Mouse (Mus musculus) monocyte, adult 2 months (primary cell): ENCODE data around the gene Bcl2l11.
"Not testable (repeated sequence)": the region's sequence is repeated elsewhere in the genome, so short reads cannot be mapped to it uniquely, and the experiment has no call there.

Experiments
- DNase-seq, 2 experiments: peaks; one replicate each; pipeline ENCODE4 v3.0.0; 2022; ENCODE audit warnings: low spot score in 2 of 2, low read depth in 1 of 2

Bcl2l11 gene

DNA sequence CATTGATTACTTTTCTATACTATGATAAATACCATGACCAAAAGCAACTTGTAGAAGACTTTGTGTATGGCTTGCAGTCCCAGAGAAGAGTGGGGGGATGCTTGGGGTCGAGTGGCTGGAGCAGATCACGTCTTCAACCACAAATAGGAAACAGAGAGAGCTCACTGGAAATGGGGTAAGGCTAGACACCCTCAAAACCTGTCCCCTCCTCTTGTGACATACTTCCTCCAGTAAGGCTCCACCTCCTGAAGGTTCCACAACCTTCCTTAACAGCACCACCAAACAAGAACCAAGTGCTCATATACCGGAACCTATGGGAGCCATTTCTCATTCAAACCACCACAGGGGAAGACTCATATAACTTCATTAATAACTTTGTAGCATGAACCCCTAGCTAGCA lies 44.8 kb downstream of the Bcl2l11 start:
- DNase-seq, result no peak

DNA sequence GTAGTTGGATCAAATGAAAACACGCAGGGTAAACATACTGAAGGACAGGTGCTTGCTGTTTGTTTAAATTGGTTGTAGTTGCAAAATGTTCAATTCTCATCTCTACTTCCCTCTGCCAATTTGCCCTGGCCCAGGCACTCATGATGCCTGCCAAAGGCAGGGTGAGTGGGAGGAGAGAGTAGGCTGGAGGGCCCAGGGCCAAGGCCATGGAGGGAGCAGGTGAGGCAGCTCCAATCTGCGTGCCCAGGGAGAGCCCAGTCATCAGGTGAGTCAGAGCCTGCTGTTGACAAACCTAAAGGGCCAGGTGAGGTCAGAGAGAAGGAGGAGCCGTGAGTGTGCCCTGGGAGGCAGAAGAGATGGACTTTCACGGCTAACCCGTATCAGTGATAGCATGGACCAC lies 46.4 kb downstream of the Bcl2l11 start:
- DNase-seq, result no peak

DNA sequence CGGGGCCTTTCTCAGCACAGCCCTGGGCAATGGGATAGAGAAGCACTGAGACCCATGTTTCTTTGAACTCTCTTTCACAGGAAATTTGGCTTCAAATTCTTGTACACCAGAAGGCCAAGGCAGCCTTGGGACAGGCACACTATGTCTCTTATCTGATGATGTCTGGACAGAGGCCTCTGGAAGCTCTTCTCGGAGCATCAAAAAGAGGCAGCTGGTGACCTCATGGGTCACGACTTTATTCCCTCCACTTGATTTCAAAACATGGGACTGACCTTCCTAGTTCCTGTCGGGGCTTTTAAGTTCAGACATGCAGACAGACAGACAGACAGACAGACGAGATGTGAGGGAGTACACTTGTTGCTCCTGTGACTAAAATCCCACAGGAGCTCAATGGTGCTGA lies 48.3 kb downstream of the Bcl2l11 start:
- no peak for DNase-seq

DNA sequence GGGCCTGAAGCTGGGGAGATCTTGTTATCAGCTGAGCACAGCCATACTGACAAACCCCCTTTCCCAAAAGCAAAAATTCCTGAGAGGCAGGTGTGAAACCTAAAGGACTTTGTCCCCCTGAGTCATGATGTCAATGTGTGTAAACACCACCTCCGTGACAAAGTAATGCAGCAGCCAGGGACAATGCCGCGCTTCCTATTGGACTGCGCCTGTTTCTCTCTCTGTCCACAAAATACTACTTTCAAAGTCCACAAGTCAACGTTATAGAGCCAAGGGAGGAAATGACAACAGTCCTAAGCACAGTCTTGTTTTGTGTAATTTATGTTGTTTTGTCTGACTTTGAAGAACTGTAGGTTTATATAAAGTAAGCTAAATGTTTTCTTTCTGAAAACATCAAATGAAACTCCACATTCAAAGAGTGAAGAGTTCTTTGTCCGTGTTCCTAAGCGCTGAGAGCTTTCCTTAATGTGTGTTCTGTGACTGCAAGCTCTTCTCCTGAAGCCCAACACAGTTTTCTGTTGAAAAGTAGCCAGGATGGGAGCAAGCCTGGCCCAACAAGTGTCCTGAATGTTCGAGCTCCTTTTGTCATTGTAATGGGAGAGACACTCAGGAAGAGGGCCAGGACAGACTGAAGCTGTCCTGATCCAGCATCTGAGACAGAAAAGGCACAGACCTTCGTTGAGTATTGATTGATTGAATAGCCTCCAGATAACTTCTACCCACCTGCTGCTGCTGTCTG lies 48.9 kb downstream of the Bcl2l11 start:
- no peak for DNase-seq

DNA sequence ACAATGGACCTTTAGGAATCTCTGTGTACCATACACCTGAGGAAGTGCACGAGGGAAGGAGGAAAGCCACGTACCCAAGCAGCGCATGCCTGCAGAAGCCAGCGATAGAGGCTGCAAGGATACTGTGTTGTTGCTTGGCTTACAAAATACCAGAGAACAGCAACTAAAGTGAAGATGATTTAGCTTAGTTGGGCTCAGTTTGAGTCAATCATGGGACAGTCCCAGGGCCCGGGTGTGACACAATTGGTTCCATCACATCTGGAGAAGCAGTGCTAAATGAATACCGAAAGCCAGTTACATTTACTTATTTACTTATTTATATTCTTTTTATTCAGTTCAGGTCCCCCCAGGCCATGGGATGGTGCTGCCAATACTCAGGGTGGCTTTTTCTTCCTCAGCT lies 49.8 kb downstream of the Bcl2l11 start:
- DNase-seq, result no peak

DNA sequence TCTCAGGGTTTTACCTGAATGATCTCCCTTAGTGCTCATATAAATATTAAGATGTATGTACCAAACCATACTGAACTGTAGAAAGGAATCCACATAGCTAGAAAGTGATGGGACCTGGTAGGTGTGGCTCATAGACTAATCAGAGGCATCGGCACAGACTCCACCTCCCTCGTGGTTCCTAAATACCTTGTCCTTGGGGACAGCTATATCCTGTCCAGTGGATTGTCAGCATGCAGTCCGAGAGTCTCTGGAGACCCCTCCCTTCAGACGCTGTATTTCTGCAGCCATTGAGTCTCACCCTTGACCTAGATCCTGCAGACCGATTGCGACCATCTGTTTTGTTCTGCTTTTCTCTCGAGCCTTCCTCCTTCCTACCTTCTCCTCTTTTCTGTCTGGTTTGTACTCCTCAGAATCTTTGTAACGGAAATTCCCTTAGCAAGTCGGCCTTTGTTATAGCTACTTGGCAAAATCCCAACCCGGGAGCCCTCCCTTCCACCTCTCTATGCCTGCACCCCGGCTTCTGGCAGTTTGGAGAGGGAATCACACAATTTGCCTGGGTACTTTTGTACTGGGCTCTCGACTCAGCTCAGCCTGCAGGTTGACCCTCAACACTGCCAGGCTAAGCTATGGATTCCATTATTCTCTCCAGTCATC lies 50.7 kb downstream of the Bcl2l11 start:
- no peak for DNase-seq

DNA sequence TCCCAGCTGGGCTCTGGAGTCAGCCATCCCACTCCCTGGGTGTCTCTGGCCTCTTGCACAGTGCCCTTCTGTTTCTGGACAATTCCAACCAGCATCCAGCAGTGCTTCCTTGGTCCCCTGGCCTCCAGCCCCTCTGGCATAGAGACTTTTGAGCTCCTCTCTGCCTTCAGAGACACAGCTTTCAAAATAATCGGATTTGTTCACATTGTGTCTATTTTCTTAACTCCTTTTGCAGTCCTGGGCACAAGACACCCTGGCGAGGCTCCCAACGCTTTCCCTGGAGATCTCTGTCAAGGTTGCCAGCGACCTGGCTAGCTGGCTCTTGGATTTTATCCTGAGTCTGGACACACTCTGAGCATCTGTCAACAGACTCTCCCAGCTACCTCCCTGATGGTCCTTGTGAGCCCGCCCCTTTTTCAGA lies 51.4 kb downstream of the Bcl2l11 start:
- no peak for DNase-seq

DNA sequence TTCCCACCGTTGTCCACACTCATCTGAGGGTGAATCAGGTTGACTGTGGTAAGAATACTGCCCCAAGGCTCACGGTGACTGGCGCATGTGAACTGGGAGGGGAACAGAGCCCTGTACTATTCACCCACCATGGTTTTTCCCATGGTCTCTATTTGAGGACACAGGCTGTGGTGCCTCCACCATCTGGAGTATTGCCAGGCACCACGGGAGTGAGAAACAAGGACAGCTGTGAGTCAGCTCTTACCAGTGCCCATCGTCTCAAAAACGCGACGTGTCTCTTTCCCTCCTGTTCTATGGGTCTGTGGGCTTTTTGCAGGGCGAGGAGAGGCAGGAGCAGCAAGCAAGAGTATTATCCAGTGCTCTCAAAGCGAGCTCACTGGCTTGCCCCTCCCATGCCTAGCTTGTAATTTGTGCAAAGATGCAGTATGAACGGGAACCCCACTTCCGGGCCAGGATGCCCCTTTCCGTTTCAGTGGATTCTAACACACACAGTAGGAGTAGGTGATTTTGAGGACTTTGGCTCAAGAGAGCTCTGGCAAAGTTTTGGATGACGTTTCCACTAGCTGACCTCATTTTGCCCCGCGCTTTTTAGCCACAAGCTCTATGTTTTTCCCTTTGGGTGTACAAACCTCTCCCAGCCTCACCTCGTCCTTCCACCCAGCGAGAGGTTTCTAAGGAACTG lies 53.4 kb downstream of the Bcl2l11 start:
- no peak for DNase-seq

DNA sequence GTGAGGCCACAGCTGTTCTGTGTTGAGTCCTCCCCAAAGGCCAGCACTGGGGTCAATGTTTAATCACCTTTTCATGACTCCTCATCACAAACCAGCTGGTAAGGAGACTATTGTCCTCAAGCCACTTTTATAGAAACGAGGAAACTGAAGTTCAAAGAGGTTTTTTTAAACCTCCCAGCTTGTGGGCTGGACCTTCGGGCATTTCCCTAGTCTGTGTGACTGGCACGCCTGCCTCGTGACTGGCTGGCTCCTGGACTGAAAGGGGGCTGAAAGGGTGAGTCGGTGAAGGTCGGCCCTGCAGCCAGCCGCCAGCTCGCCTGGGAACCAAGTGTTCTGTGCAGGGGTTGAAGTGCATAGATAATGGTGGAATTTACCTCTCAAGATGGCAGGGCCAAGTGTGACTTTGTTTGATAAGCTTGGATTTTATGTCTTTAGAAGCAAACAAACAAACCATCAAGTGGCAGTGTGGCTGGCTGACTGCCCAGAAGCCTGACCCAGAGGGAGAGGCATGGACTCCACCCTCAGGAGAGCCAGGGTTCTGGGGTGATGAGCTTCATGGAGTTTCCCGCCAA lies 54.1 kb downstream of the Bcl2l11 start:
- DNase-seq, result peak; percentile 22 to 24

DNA sequence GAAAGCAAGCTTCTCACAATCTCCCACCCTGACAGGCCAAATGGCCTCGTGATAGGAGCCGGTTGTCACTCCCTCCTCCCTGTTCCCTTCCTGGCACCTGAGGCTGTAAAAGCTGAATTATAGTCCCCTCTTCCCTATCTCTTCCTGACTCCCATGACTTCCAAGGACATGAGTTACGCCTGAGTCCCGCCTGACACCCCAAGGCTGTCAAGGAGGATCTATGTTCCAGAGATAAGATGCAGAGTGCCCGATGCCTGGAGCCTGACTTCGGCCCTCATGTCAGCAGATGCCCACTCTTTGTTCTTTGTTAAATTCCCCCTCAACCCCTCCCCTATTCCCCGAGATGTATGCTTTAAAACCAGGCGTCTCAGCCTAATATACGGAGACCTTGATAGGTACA lies 56.3 kb downstream of the Bcl2l11 start:
- DNase-seq, result not testable (repeated sequence)

DNA sequence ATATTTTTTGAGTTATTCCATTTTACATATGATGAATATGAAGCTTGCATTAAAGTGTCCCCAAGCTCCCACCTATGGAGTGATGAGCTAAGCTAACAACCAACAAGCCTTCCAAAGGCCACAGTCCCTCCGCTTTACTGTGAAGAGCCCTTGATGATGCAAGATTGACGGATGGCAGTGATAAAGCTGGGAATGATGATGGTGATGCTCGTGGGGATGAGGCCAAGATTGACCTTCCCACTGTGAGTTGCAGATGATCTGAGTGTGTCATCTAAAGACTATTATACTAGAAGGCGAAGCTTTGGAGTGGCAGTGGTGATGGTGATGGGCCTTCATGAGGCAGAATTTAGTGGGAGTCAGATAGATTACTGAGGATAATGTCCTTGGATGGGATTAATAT lies 56.9 kb downstream of the Bcl2l11 start:
- no peak for DNase-seq

DNA sequence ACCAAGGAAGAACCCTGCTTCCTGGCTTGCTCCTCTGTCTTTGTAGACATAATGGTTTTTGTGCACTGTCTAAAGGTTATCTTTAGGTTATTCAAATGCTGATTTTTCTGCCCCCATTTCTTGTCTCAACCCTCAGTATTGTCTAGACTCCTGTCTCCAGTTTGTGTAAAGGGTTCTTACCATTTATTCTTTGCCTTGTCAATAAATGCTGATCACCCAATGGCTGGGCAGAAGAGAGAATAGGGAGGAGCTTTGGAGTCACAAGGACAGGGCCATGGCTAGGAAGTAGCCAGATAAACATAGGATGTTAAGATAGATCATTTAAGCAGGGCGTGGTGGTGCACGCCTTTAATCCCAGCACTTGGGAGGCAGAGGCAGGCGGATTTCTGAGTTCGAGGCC lies 57.9 kb downstream of the Bcl2l11 start:
- no peak for DNase-seq

DNA sequence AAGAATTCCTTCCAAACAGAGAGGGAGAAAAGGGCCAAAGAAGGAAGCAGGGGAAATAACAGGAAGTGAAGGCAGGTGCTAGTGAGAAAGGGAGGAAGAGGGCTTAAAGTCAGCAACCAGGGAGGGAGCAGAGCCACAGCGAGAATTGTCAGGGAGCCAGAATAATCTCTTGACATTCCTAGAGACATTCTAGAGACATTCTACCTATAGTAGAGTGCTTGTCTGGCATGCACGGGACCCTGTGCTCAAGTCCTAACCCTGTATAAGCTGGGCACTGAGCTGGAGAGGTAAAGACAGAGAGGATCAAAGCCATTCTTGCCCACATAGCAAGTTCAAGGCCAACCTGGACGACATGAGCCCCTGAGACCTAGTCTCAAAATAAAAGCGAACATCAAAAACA lies 60.1 kb downstream of the Bcl2l11 start:
- no peak for DNase-seq

DNA sequence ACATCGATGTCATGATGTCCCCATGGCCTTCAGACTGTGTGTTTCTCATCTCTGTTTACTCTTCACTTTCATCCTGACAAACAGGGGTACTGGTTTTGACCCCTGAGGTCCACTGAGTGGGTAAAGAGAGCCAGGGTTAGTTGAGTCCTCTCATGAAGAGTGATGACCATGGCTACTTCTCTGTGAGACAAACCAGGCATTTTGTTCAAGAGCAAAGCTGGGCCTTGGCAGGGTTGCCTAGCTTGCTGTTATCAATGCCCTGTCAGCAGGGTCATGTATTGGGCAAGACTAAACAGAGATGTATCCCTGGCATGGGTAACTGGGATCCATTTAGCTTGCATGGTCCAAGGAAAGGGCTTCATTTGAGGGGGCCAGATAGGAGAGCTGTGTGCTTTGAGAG lies 61.4 kb downstream of the Bcl2l11 start:
- no peak for DNase-seq

DNA sequence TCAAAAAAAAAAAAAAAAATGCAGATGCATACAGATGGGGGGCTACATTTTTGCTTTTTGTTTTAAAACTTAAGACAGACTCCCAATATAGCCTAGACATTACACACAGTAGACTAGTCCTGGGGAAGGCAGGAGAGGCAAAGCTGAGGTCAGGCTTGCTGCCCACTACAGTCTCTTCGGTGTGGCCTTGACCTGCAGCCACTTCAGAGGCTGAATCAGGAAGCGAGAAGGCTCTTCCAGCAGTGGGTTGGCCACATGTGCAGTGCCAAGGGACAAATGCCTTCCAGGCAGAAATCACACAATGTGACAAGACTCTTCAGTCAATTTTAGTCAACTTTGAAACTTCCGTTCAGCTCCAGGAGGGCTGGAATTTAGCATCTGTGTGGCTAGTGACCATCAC lies 62.6 kb downstream of the Bcl2l11 start:
- no peak for DNase-seq

DNA sequence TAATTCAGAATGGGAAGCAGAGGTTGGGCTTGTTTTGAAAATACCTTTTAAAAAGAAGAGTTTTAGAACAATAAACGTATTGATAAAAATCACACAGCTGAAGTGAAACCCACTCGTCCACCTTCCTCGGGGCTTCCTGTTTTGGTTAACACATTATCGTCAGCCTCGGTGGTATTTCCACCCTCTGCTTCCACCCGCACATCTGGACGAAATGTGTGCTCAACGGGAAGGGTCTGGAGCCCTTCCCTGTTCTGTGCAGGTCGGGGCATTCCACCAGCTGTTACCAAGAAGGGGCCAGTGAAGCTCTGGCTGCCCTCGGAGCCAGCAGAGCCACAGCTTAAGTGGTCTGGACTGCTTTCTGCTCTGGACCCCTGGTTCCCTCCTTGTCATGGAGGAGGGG lies 63.9 kb downstream of the Bcl2l11 start:
- DNase-seq, result no peak

DNA sequence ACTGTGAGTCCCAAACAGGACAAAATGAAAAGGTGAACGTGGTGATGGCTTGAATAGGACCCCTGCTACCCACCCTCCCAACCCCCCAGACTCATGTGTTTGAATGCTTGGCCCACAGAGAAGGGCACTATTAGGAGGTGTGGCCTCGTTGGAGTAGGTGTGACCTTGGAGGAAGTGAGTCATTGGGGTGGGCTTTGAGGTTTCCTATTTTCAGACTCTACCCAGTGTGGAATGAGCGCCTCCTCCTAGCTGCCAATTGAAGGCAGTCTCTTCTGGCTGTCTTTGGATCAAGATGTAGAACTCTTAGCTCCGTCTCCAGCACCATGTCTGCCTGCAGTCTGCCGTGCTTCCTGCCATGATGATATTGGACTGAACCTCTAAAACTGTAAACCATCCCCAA lies 64.4 kb downstream of the Bcl2l11 start:
- DNase-seq, result no peak

DNA sequence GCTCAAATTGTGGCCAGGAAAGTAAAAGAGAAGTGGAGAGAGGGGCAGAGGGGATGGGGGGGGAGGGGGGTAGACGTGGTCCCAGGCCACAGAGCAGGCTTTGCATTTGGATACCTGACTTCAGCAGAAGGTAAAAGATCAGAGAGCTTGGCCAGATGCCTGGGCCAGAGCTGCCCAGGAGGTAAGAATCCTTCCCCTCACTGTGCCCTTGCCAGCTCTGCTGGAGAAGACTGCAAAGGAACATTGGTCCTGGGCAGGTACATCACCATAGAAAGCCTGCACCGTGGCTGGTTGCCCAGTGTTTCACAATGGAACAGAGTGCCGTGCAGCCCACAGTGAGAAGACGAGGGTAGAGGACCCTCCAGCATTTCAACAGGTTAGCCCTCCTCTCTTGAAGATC lies 67.6 kb downstream of the Bcl2l11 start:
- no peak for DNase-seq

DNA sequence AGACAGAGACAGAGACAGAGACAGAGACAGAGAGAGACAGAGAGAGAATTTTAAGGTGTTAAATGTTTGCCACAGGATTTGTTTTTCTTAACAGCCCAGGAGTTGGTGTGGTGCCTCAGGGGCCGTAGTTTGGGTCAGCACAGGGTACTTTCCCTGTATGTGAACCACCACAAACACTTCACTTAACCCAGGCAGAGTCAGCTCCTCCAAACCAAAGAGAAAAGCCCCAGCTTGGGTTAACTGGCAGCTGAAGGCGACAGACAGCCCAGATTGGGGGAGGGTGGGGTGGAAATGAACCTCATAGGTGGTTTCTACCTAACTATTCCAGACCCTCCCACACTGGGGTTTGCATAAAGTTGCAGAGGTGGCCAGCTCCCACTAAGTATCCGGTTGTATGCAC lies 71.5 kb downstream of the Bcl2l11 start:
- DNase-seq, result no peak

DNA sequence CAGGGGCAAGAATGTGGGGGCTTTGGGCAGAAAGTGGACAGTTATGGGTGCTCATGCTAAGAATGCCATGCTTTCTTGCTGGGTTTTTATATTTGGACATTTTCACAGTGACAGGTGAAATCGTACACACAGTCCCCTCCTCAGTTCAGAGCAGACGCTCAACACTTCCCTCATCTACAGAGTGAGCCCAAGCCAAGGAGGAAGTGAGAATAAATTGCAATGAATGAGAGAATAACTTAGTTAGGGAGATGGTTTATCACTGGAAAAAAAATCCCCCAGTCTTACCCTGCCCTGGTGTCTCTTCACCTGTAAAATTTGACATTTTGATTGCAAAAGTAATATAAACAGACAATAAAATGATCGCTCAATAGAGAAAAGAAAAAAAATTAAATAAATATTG lies 77.3 kb downstream of the Bcl2l11 start:
- DNase-seq, result no peak

DNA sequence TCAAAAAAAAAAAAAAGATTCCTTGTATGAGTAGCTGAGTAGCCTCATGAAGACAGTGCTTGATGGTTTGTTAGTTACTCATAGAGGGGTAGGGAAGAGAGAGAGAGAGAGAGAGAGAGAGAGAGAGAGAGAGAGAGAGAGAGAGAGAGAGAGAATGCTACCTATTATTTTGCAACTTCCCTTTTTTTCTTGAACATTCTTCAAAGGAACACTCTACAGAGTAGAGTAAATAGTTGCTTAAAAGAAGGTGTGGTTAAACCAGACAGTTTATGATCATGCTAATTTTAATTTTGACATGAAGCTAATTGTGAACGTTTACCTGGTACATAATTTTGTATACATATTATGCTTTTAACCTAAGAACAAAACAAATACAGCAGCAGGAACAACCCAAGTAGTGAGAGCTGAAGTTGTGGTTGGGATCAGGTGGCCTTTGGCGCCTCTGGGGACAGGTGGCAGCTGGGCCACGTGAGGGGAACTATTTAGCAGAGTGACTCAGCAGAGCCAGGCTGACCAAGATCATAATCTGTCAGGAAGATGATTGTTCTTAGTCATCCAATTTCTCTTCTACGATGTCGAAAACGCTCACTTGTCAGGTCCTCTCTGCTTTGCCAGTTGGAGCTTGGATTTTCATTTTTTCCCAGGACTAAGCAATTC lies 78.0 kb downstream of the Bcl2l11 start:
- peak in 1 of 2 experiments; percentile 18 for DNase-seq

DNA sequence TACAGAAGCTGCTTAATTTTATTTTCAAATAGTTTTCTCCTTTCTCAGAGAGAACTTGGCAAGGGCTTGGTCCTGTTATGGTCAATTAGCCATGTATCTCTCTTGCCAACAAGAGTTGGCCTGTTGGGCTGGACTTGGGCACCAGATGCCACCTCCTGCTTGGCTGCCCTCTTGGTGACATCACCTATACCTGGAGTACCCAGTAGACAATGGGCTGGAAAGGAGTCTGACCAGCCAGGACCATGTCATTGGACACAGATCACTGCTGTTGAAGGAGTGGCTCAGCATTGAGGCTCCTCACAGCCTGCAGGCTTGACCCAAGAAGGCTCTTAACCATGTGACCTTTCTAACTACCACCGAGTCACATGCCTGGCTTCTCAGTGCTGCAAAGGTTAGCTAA lies 82.7 kb downstream of the Bcl2l11 start:
- DNase-seq, result no peak
